Mouse (Mus musculus): ENCODE measurements around the gene Chfr. TPM values are rescaled to one million over a fixed set of nuclear protein-coding genes. Genes with fewer than 3 reads are reported as not detected.

The Chfr gene
- polyA plus RNA-seq, 1 experiment from 2014 or later = 97.8 TPM

GRCm38 (mm10) chr5:110216780-110217179 lies 81.1 kb downstream of the Chfr start:
- no peak for ATAC-seq (ENCODE audit: low FRiP score, low read depth)
- peaks cover 96% of the 10 kb centered on the region for H3K36me3 ChIP-seq
- no peaks in the 10 kb centered on the region for H3K9me3 ChIP-seq
- H3K9ac ChIP-seq = no peak overlapping the region
- H3K4me3 ChIP-seq = no peak overlapping the region
- WGBS = 91% methylated on average over 3 of the region's 3 CpGs
- H3K4me1 ChIP-seq = no peaks in the 10 kb centered on the region
- no peak overlapping the region for H3K27ac ChIP-seq
- H3K4me2 ChIP-seq (replicated peaks) = no peak overlapping the region
- H3K27me3 ChIP-seq (replicated peaks) = no peaks in the 10 kb centered on the region

- H3K4me3 ChIP-seq = no peak overlapping the region
- H3K36me3 ChIP-seq = peaks cover 83% of the 10 kb centered on the region
- no peak overlapping the region for H3K27ac ChIP-seq
- 97% methylated on average over 4 of the region's 4 CpGs for WGBS
- H3K9me3 ChIP-seq = no peaks in the 10 kb centered on the region
- ATAC-seq (ENCODE audit: low FRiP score, low read depth) = no peak
- H3K4me2 ChIP-seq (replicated peaks) = no peak overlapping the region
- no peaks in the 10 kb centered on the region for H3K27me3 ChIP-seq (replicated peaks)
- no peaks in the 10 kb centered on the region for H3K4me1 ChIP-seq
- H3K9ac ChIP-seq = no peak overlapping the region
Measured at GRCm38 (mm10) chr5:110220331-110220730, 84.7 kb downstream of the Chfr start.

Other genes starting within 250 kb of the Chfr start
- gene Gm15446, start 212.4 kb upstream of the Chfr start, polyA plus RNA-seq (2016; fragmentation: Nextera tagmentation; extraction: Ambion mirVana) = 0.48 and 0.49 TPM in 2 replicates
- 24.8 and 29.9 TPM in 2 replicates for gene Zfp932, start 139.3 kb upstream of the Chfr start, polyA plus RNA-seq (2016; fragmentation: Nextera tagmentation; extraction: Ambion mirVana)
- gene Gm17655, start 63.3 kb upstream of the Chfr start, polyA plus RNA-seq (2016; fragmentation: Nextera tagmentation; extraction: Ambion mirVana) = 5.2 and 6.3 TPM in 2 replicates
- 0.65 and 0.70 TPM in 2 replicates for gene Gm35315, start 41.4 kb upstream of the Chfr start, polyA plus RNA-seq (2016; fragmentation: Nextera tagmentation; extraction: Ambion mirVana)
- gene Plcxd1, start 35.9 kb upstream of the Chfr start, polyA plus RNA-seq (2016; fragmentation: Nextera tagmentation; extraction: Ambion mirVana) = 1.3 and 1.8 TPM in 2 replicates
- gene Gtpbp6, start 27.6 kb upstream of the Chfr start, polyA plus RNA-seq (2016; fragmentation: Nextera tagmentation; extraction: Ambion mirVana) = 51.2 and 61.7 TPM in 2 replicates
- gene Zfp605, start 25.8 kb upstream of the Chfr start, polyA plus RNA-seq (2016; fragmentation: Nextera tagmentation; extraction: Ambion mirVana) = 9.3 and 14.0 TPM in 2 replicates
- 23.0 and 24.4 TPM in 2 replicates for gene Golga3, start 40.9 kb downstream of the Chfr start, polyA plus RNA-seq (2016; fragmentation: Nextera tagmentation; extraction: Ambion mirVana)
- 33.5 and 34.1 TPM in 2 replicates for gene Ankle2, start 95.2 kb downstream of the Chfr start, polyA plus RNA-seq (2016; fragmentation: Nextera tagmentation; extraction: Ambion mirVana)
- 84.7 and 93.8 TPM in 2 replicates for gene Pgam5, start 134.1 kb downstream of the Chfr start, polyA plus RNA-seq (2016; fragmentation: Nextera tagmentation; extraction: Ambion mirVana)
- gene Pxmp2, start 150.3 kb downstream of the Chfr start, polyA plus RNA-seq (2016; fragmentation: Nextera tagmentation; extraction: Ambion mirVana) = 10.1 and 10.3 TPM in 2 replicates
- gene Pole, start 150.5 kb downstream of the Chfr start, polyA plus RNA-seq (2016; fragmentation: Nextera tagmentation; extraction: Ambion mirVana) = 18.7 and 20.4 TPM in 2 replicates
- gene P2rx2, start 207.4 kb downstream of the Chfr start, polyA plus RNA-seq (2016; fragmentation: Nextera tagmentation; extraction: Ambion mirVana) = 2.1 and 2.4 TPM in 2 replicates
- gene Lrcol1, start 208.9 kb downstream of the Chfr start, polyA plus RNA-seq (2016; fragmentation: Nextera tagmentation; extraction: Ambion mirVana) = not detected in 2 replicates

Measured in neural tube, embryonic 12.5 days (tissue).